Comparison of ENCODE assay signal across 22 mouse cellular contexts in the genomic region with DNA sequence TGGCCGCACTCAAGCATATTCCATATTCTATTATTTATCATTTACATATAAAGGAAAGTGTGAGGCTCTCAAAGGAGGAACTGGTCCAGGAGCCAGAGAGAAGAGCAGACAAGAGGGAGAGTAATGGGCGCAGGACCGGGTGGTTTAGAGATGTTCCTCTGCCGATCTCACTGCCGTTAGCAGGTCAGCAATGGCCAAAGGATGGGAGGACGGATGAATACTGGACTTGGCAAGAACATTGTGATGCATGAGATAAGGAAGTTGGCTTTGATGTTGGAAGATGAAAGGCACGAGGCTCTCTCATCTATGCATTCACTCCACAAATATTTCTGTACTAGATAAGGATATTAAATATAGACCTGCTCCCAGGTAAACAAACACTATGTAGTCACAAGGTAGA.
DNase-seq lines count a peak whose midpoint lies in the region; ATAC-seq lines count a peak whose summit lies in the region.
"Had no signal": no experiment of that assay in that cellular context is flagged by ENCODE, and none has a peak within 500 bp of the region (broad histone marks: within the 10 kb centered on the region; RNA-seq: fewer than 3 reads in every experiment).

No protein-coding gene starts in this region.

- peaks cover 28% of the 10 kb centered on the region for H3K4me1 ChIP-seq in intestine, embryonic 15.5 days (replicated peaks)
- H3K4me1 ChIP-seq in intestine, embryonic 16.5 days (ENCODE audit: control insufficient read depth, insufficient read depth, low read length) = peaks cover 26% of the 10 kb centered on the region

- DNase-seq in adrenal gland, adult 2 months = peak; percentile 46
- DNase-seq in adrenal gland, postnatal 36 days = no peak
- DNase-seq in adrenal gland, postnatal 10 days = peak; percentile 27
- DNase-seq in adrenal gland, adult 18-20 months (ENCODE audit: low spot score in 2 of 2) = no peak
- DNase-seq: B cell, adult 2 months; cerebellum, adult 11-12 months; cerebellum, adult 2 months; cerebellum, adult 9-10 months; cerebellum, postnatal 10 days; cerebellum, postnatal 25 days; forebrain, postnatal 0 days had no signal

- 66% methylated on average over 7 of the region's 7 CpGs for WGBS in intestine, embryonic 15.5 days
- WGBS in intestine, embryonic 16.5 days = 78% methylated on average over 7 of the region's 7 CpGs

- no peak overlapping the region for H3K27ac ChIP-seq in intestine, embryonic 15.5 days
- no peak overlapping the region for H3K27ac ChIP-seq in intestine, embryonic 16.5 days (ENCODE audit: low read length)
- H3K27ac ChIP-seq: embryonic facial prominence, embryonic 10.5 days; embryonic facial prominence, embryonic 12.5 days; forebrain, embryonic 13.5 days; forebrain, embryonic 15.5 days had no signal

- H3K9me3 ChIP-seq in intestine, embryonic 15.5 days = no peaks in the 10 kb centered on the region
- no peaks in the 10 kb centered on the region for H3K9me3 ChIP-seq in intestine, embryonic 16.5 days (ENCODE audit: control insufficient read depth, low read length)
- H3K9me3 ChIP-seq: embryonic facial prominence, embryonic 10.5 days; embryonic facial prominence, embryonic 12.5 days; forebrain, embryonic 13.5 days; forebrain, embryonic 15.5 days had no signal

- H3K36me3 ChIP-seq in intestine, embryonic 15.5 days = no peaks in the 10 kb centered on the region
- H3K36me3 ChIP-seq in intestine, embryonic 16.5 days (ENCODE audit: control insufficient read depth, insufficient read depth, low read length) = no peaks in the 10 kb centered on the region
- H3K36me3 ChIP-seq: embryonic facial prominence, embryonic 10.5 days; embryonic facial prominence, embryonic 12.5 days; forebrain, embryonic 15.5 days; G1E had no signal

- no peak overlapping the region for H3K9ac ChIP-seq in intestine, embryonic 15.5 days
- H3K9ac ChIP-seq in intestine, embryonic 16.5 days (ENCODE audit: low read depth, low read length) = no peak overlapping the region
- H3K9ac ChIP-seq: embryonic facial prominence, embryonic 12.5 days; forebrain, embryonic 13.5 days; forebrain, embryonic 15.5 days; forebrain, postnatal 0 days had no signal

- ATAC-seq in intestine, embryonic 15.5 days = 0 out of 2 replicates have a peak, but pooled peaks have one; percentile 11
- ATAC-seq in intestine, embryonic 16.5 days = no peak
- ATAC-seq: activated CD4-positive, CD25-positive, alpha-beta regulatory T cell, adult 4 months; CD4-positive, CD25-positive, alpha-beta regulatory T cell, adult 4 months; forebrain, embryonic 13.5 days; forebrain, embryonic 15.5 days; forebrain, postnatal 0 days; Patski had no signal

- no peaks in the 10 kb centered on the region for H3K27me3 ChIP-seq in intestine, embryonic 15.5 days (replicated peaks)
- H3K27me3 ChIP-seq in intestine, embryonic 16.5 days (replicated peaks; ENCODE audit: control insufficient read depth, insufficient read depth, low read length) = no peaks in the 10 kb centered on the region
- H3K27me3 ChIP-seq: CH12.LX; embryonic facial prominence, embryonic 12.5 days; forebrain, embryonic 13.5 days; forebrain, embryonic 15.5 days; Patski had no signal

- no peak overlapping the region for H3K4me2 ChIP-seq in intestine, embryonic 15.5 days (replicated peaks)
- H3K4me2 ChIP-seq in intestine, embryonic 16.5 days (ENCODE audit: low read depth, low read length) = no peak overlapping the region
- H3K4me2 ChIP-seq: embryonic facial prominence, embryonic 12.5 days; forebrain, embryonic 13.5 days; forebrain, embryonic 15.5 days had no signal

- no peak overlapping the region for H3K4me3 ChIP-seq in intestine, embryonic 15.5 days (replicated peaks)
- H3K4me3 ChIP-seq in intestine, embryonic 16.5 days (ENCODE audit: low read length) = no peak overlapping the region
- H3K4me3 ChIP-seq: embryonic facial prominence, embryonic 10.5 days; embryonic facial prominence, embryonic 12.5 days; forebrain, embryonic 13.5 days; forebrain, embryonic 15.5 days had no signal

Comparison
In these comparisons a context has a peak if more than half of its experiments do, and no peak if none do; other contexts are left out.
1. DNase-seq: peak in adrenal gland, adult 2 months (single experiment) and adrenal gland, postnatal 10 days (single experiment); none in adrenal gland, postnatal 36 days (0 of 2) and adrenal gland, adult 18-20 months (0 of 2).